Mouse (Mus musculus) gastrocnemius, adult 2 months (tissue): Measurements from ENCODE around the gene Dap. TPM values are rescaled to one million over a fixed set of nuclear protein-coding genes. Genes with fewer than 3 reads are reported as not detected.
A peak's percentile ranks its signal among the peaks of the same experiment; 100 is the strongest.

Experiments
- DNase-seq: peaks from one replicate; pipeline ENCODE4 v3.0.0; 2022
- H3K27ac ChIP-seq: fragments of 200-600 bp; 2 replicates; pipeline ENCODE4 v1.8.1; 2022; ENCODE audit warnings: mild to moderate bottlenecking
- H3K4me3 ChIP-seq: fragments of 200-600 bp; 2 replicates; pipeline ENCODE4 v1.8.1; 2022; ENCODE audit warnings: mild to moderate bottlenecking, moderate library complexity
- CTCF ChIP-seq: fragments of 200-600 bp; IDR thresholded peaks from 2 replicates; pipeline ENCODE4 v1.8.1; 2022; ENCODE audit warnings: antibody characterized with exemption, mild to moderate bottlenecking, moderate library complexity
- intact Hi-C: fragments of 180-260 bp; cut with DNase I; formaldehyde crosslinking; loops from one replicate; pipeline ENCODE4 v1.15.1; 2025
- total RNA-seq, 2 experiments: library from RNA; stranded (reverse); gene quantifications; 2 replicates each; pipeline ENCODE4 v1.2.3; 2021

The Dap gene
- total RNA-seq, 2 experiments from 2014 or later, result 6.2 to 11.4 TPM

DNA sequence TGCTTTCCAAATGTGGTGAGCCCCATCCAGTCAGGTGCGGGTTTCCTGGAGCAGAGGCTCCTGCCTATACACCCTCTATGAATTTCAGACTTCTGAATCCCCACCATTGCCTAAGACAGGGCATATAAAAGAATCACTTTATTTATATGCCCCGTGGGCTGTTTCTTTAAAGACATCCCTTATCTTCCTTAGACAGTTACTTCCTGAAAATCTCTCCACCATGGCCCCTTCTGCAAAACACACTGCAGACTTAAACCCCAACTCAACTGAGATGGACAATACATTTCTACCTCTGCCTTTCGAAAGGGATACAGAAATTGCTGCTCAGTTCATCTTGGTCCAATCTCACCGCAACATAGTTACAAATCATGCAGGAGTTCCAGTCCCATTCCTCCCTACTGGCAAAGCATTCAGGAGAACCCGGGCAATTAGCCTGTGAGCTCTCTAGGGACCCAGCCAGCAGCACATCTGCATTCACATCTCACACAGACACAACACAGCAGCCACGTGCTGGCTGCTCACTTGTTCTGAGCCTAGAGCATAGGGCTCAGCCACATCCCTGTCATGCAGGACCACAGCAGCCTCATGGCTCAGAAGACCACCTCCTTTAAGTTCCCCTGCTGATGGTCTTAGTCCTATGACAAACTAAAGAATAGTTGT is 75.3 kb downstream of the Dap start:
- Histone ChIP-seq H3K4me3 (no peak overlapping the region), H3K27ac (no peak overlapping the region)
- no peak for TF ChIP-seq CTCF
- intact Hi-C loops, result no loop called here
- DNase-seq, result peak; percentile 35

DNA sequence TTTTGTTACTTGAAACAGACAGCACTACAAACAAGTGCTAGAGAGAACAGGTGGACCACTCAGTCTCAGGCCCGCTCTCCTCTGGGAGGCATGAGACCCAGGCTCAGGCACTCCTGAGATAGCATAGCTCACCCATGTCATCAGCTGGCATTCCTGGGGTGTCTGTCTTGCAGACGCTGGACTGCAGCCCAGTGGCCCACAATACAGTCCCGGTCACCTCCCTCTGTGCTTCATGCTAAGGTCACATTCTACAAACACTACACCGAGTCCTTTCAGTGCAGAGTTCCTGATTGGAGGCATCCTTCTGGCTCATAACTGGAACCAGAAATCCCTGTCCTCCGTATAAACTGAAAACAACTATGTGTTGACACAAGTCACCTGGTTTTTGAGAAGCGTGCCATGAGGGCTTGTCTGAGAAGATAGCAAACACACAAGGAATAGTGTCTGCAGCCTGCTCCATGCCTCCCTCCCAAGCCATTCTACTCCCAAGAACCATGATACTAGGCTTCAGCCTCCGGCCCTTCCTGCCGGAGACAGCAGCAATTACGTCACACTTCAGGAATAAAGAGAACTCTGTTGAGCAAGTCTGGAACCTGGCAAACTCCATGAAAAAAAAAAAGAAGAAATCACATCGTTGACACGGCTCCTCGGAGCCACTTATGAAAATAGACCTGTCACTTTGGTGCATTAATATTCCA is 78.3 kb downstream of the Dap start:
- intact Hi-C loops, result no loop called here
- TF ChIP-seq CTCF, result no peak
- H3K4me3 ChIP-seq, result no peak overlapping the region
- DNase-seq, result no peak
- no peak overlapping the region for H3K27ac ChIP-seq

DNA sequence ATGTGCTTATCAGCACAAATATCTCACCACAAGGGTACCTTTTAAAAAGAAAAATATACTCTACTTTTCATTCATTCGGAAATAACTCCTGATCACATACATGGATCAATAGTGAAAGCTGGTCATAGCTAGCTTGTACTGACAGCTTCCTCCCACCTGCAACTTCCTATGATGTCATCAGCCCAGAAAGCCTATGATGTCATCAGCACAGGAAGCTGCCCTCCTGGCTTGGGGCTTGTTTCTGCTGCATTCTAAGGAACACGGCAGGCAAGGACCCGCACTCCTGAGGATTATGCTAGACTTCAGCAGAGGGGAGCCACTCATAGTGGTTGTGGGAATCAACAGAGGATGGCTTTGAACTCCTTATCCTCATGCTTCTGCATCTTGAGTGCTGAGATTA is 80.2 kb downstream of the Dap start:
- Histone ChIP-seq H3K4me3 (no peak overlapping the region), H3K27ac (no peak overlapping the region)
- TF ChIP-seq CTCF, result no peak
- intact Hi-C loops, result no loop called here
- DNase-seq, result no peak

DNA sequence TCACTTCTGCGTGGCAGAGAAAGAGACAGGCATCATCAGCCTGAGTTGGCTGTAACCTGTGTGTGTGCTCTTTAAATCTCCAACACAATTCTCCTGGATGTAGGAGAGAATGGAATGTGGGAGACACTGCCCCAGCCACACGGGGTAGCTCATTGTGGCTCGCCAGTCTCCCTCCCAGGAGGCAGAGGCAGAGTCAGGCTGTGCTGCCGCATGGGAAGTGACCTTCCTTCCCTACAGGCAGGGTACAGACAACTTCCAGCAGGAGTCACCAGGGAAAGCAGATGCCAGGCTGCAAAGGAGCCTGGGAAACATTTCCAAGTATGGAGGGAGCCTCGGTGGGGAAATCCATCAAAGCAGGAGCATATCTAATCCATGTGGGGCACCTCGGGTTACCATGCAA is 81.1 kb downstream of the Dap start:
- Histone ChIP-seq H3K27ac (no peak overlapping the region), H3K4me3 (no peak overlapping the region)
- no peak for TF ChIP-seq CTCF
- intact Hi-C loops, result no loop called here
- no peak for DNase-seq

DNA sequence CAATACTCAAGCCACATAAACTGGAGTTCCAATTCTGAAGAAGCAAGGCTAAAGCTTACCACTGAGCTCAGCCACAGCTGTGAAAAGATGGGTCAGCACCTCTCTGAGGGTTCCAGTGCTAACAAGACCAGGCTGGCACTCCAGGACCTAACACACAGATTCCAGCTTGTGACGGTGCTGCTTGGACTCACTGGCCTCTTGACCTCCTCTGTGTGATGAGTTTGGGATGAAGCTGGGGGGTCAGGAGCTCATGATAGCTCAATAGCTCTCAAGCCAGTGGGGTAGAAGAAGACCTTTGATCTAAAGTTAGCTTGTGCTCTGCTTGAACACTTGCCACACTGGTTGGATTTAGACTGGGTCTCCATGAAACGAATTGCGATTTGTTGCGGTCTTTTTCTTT is 82.6 kb downstream of the Dap start:
- intact Hi-C loops, result no loop called here
- no peak for DNase-seq
- TF ChIP-seq CTCF, result no peak

DNA sequence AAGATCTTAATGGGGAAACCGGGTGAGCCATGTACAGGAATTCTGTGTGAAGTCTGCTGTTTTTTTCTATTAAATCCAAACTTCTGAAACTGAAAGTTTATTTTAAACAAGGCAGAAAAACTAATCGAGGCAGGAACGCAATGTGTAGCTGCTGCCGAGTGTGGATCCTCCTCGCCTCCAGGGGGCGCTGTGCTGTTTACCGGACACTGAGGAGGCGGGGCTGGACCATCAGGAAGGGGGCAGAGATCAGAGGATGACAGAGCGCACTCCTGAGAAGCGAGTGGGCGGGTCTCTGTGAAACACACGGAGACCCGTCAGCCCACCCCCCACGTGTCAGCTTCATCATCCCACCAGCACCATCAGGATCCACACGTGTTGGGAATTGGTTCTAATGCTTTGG is 85.4 kb downstream of the Dap start:
- TF ChIP-seq CTCF, result peak; percentile 49
- intact Hi-C loops, result no loop called here
- Histone ChIP-seq H3K27ac (no peak overlapping the region), H3K4me3 (no peak overlapping the region)
- DNase-seq, result no peak

More for the DNA sequence above, 82.6 kb downstream of the Dap start:
- Histone ChIP-seq H3K4me3 (no peak overlapping the region), H3K27ac (no peak overlapping the region)

DNA sequence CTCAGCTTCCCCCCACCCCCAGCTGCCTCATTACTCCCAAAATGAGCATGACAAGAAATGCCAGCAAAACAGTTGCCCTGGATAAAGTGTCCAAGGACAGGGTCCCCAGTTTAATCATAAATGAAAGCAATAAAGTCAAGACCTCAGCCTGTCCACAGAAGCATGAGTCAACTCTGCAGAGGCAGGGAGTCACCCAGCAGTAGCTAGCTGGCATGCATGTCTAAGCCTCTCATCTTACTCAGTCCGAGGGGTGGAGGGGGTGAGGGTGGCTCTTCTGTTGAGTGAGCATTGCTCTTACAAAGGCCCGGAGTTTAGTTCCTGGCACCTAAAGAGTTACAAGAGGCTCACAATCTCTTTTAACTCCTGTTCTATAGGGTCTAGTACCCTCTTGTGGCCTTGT is 87.9 kb downstream of the Dap start:
- no peak for TF ChIP-seq CTCF
- no peak for DNase-seq
- H3K4me3 ChIP-seq, result no peak overlapping the region
- H3K27ac ChIP-seq, result no peak overlapping the region
- intact Hi-C loops, result no loop called here

DNA sequence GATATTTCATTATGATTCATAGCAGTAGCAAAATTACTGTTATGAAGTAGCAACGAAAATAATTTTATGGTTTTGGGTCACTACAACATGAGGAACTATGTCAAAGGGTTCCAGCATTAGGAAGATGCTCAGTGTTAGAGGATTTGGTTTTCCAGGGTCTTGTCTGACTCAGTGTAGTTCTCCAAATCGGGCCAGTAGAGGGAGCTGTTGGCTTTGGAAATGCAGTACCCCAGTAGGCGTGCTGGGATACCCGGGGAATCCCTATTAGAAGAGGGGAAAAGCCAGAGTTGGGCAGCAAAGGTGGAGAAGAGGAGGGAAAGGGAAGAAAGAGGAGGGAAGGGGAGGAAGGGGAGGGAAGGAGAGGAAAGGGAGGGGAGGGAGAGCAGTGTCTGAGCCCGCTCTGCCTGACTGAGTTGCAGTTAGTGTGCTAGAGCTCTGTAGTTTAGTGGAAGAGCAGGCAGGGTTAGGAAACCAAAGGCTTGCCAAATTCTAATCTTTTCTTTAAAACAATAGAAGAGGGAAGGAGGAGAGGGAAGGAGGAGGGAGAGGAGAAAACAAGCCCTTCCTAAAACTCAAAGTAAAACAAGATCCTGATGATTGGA is 91.6 kb downstream of the Dap start:
- peak; percentile 84 for DNase-seq
- intact Hi-C loops, result loop anchor here (1.0 to 5.0 kb wide), 5 partner anchors 52 to 287 kb away; partner anchors contain the start of genes Ankrd33b, Cct5 and Fam173b
- no peak overlapping the region for H3K27ac ChIP-seq
- peak; percentile 80 for TF ChIP-seq CTCF
- H3K4me3 ChIP-seq, result no peak overlapping the region

DNA sequence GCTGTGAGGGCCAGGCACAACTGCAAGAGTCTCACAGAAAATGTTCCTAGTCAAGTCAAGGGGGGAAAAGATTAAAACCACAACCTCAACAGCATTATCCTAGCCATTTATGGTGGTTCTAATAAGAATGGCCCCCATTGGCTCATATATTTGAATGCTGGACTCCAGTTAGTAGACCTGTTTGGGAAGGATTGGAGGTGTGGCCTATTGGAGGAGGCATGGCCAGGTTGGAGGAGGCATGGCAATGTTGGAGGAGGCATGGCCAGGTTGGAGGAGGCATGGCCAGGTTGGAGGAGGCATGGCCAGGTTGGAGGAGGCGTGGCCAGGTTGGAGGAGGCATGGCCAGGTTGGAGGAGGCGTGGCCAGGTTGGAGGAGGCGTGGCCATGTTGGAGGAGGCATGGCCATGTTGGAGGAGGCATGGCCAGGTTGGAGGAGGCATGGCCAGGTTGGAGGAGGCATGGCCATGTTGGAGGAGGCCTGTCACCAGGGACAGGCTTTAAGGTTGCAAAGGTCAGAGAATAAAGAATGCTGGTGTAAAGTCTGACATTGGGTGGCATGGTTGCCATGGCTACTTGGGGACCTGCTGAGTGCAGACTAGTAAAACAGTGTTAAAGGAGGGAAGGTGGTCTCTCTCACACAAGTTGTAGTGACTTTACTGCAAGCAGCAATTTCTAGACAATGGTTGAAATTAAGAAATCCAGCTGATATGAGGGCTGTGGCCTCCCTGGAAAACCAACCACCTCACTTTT is 93.1 kb downstream of the Dap start:
- Histone ChIP-seq H3K4me3 (no peak overlapping the region), H3K27ac (no peak overlapping the region)
- intact Hi-C loops, result loop anchor here (5.0 kb wide), 2 partner anchors 50 to 285 kb away; partner anchors contain the start of genes Ankrd33b, Cct5 and Fam173b
- no peak for DNase-seq
- no peak for TF ChIP-seq CTCF

DNA sequence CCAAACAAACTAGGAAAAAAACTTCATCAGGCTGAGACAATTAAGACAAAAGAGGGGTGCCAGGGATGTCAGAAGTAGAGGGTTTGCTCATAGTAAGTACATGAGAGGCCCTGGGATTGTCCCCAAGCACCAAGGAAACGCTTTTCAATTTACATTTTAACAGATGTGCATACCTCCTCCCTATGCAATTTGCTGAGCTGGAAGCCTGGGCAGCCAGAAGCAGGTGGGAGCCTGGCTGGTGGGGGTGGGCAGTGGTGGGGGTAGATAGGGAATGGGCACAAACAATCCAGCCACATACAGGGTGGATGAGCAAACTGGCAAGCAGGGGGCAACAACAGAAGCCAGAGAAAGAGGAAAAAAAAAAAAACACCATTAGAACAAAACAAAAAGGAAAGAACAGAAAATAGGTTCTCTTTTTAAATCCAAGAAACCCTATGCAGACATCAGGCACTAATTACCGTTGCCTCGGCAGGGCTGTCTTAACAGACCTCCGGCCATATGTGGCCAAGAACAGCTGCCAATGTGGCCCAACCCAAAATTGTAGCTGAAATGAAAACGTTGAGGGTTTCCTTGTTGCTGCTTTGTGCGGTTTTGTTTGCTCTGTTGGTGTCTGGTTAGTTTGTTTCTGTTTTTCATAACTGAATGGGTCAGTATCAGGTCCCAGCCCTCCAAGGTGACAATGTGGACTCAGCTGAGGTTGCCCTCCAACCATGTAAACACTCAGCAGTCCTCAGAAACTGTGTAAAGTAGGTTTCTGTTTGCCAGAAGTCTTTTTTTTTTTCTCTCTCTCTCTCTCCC is 94.2 kb downstream of the Dap start:
- intact Hi-C loops, result loop anchor here (5.0 kb wide), 2 partner anchors 49 to 284 kb away; partner anchors contain the start of genes Ankrd33b, Cct5 and Fam173b
- TF ChIP-seq CTCF, result no peak

DNA sequence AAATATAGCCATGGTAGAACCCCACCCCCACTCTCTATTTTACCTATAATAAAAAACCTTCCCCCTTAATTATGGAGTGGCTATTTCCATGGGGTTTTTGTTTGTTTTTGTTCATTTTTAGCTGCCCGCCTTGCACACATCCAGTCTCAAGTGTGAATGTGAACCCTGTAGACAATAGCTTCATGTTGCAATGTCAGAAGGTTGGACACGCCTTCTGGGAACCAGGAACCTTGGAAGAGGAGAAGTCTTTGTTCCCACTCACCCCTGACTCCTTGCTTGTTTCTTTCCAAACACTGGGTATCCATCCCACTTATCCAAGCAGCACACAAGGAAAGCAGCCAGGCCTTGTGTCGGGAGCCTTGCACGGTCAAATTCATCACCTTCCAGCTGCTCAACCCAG is 94.9 kb downstream of the Dap start:
- TF ChIP-seq CTCF, result no peak
- no peak for DNase-seq
- no peak overlapping the region for H3K27ac ChIP-seq
- intact Hi-C loops, result loop anchor here (5.0 kb wide), 2 partner anchors 48 to 283 kb away; partner anchors contain the start of genes Ankrd33b, Cct5 and Fam173b
- no peak overlapping the region for H3K4me3 ChIP-seq

More for the DNA sequence above, 94.2 kb downstream of the Dap start:
- Histone ChIP-seq H3K4me3 (no peak overlapping the region), H3K27ac (no peak overlapping the region)
- DNase-seq, result no peak
